Mouse (Mus musculus) MEL (cell line): ENCODE measurements around the gene Chd2.

Source experiments
- CTCF ChIP-seq, 3 experiments: IDR thresholded peaks in 2 of 3; conservative IDR thresholded peaks in 1 of 3; 2 replicates each; pipeline ENCODE4 v1.5.1; 2011 to 2012; ENCODE audit warnings: low read length in 3 of 3, low read depth in 2 of 3, mild to moderate bottlenecking in 2 of 3, improper control_type of control experiment in 1 of 3, inconsistent platforms in 1 of 3, mixed read lengths in 1 of 3, moderate library complexity in 1 of 3; ENCODE audit not compliant: control insufficient read depth in 1 of 3, insufficient read depth in 1 of 3, poor library complexity in 1 of 3, severe bottlenecking in 1 of 3
- MXI1 ChIP-seq: IDR thresholded peaks from 2 replicates; pipeline ENCODE4 v1.6.1; 2011; ENCODE audit warnings: mild to moderate bottlenecking, low read depth, low read length, improper control_type of control experiment
- POLR2A ChIP-seq, 2 experiments: IDR thresholded peaks; 2 replicates each; pipeline ENCODE4 v1.6.1; 2011 to 2012; ENCODE audit warnings: low read length in 2 of 2, mild to moderate bottlenecking in 2 of 2, control low read depth in 1 of 2, improper control_type of control experiment in 1 of 2, low read depth in 1 of 2, moderate library complexity in 1 of 2; ENCODE audit not compliant: control insufficient read depth in 1 of 2, insufficient read depth in 1 of 2, poor library complexity in 1 of 2
- TBP ChIP-seq: IDR thresholded peaks from 2 replicates; pipeline ENCODE4 v1.8.0; 2011; ENCODE audit warnings: low read depth, low read length, improper control_type of control experiment
- TCF12 ChIP-seq: IDR thresholded peaks from 2 replicates; pipeline ENCODE4 v1.6.1; 2014; ENCODE audit warnings: low read depth, mild to moderate bottlenecking, inconsistent platforms, low read length, improper control_type of control experiment, moderate library complexity
- USF1 ChIP-seq: IDR thresholded peaks from 2 replicates; pipeline ENCODE4 v1.6.1; 2014; ENCODE audit warnings: low read depth, mild to moderate bottlenecking, inconsistent platforms, low read length, improper control_type of control experiment, moderate library complexity

GRCm38 (mm10) chr7:73575257-73575656 is 33.6 kb upstream of the Chd2 start:
- TF ChIP-seq MXI1: no peak
- TF ChIP-seq CTCF (IDR thresholded peaks at IDR 0.05 in 2 of 3, conservative IDR thresholded peaks at IDR 0.05 in 1 of 3; ENCODE audit: control insufficient read depth in 1 of 3, insufficient read depth in 1 of 3, low read depth in 2 of 3, low read length in 3 of 3, poor library complexity in 1 of 3, severe bottlenecking in 1 of 3): no peak
- TF ChIP-seq POLR2A (IDR thresholded peaks at IDR 0.05; ENCODE audit: control insufficient read depth in 1 of 2, insufficient read depth in 1 of 2, low read depth in 1 of 2, low read length in 2 of 2, poor library complexity in 1 of 2): no peak
- no peak for TF ChIP-seq TBP
- no peak for TF ChIP-seq USF1
- no peak for TF ChIP-seq TCF12
